Mouse (Mus musculus) heart, adult 2 months (tissue): ENCODE data around the gene Il6ra. TPM values are rescaled to one million over a fixed set of nuclear protein-coding genes. Genes with fewer than 3 reads are reported as not detected.
A peak's percentile ranks its signal among the peaks of the same experiment; 100 is the strongest.

Experiments used
- DNase-seq, 2 experiments: peaks; one replicate each; pipeline ENCODE4 v3.0.0; 2021
- H3K27ac ChIP-seq: fragments of 200-600 bp; 2 replicates; pipeline ENCODE4 v1.8.1; 2022
- H3K27me3 ChIP-seq: fragments of 200-500 bp; 2 replicates; pipeline ENCODE4 v1.6.1; 2012; ENCODE audit warnings: mild to moderate bottlenecking, low read length, inconsistent platforms, mixed read lengths; ENCODE audit not compliant: control insufficient read depth, insufficient read depth
- H3K36me3 ChIP-seq: fragments of 200-500 bp; 2 replicates; pipeline ENCODE4 v1.6.1; 2012; ENCODE audit warnings: low read length, inconsistent platforms; ENCODE audit not compliant: control insufficient read depth, insufficient read depth
- H3K4me1 ChIP-seq: fragments of 200-500 bp; 2 replicates; pipeline ENCODE4 v1.6.1; 2011; ENCODE audit warnings: low read length; ENCODE audit not compliant: control insufficient read depth, insufficient read depth
- H3K4me3 ChIP-seq: fragments of 200-600 bp; 2 replicates; pipeline ENCODE4 v1.8.1; 2022
- H3K79me2 ChIP-seq: fragments of 200-500 bp; replicated peaks from 2 replicates; pipeline ENCODE4 v1.6.1; 2012; ENCODE audit warnings: mild to moderate bottlenecking, inconsistent platforms, low read length, moderate library complexity, mixed read lengths; ENCODE audit not compliant: control insufficient read depth, insufficient read depth
- H3K9ac ChIP-seq: fragments of 200-500 bp; 2 replicates; pipeline ENCODE4 v1.6.1; 2012; ENCODE audit warnings: low read depth, mild to moderate bottlenecking, control low read depth, inconsistent platforms, low read length, mixed read lengths
- CTCF ChIP-seq: fragments of 200-600 bp; IDR thresholded peaks from 2 replicates; pipeline ENCODE4 v1.8.1; 2022; ENCODE audit warnings: antibody characterized with exemption, mild to moderate bottlenecking, moderate library complexity
- EP300 ChIP-seq: fragments of 200-500 bp; IDR thresholded peaks from 2 replicates; pipeline ENCODE4 v1.6.1; 2011; ENCODE audit warnings: low read depth, low read length, control low read depth; ENCODE audit not compliant: insufficient read depth
- POLR2A ChIP-seq: fragments of 200-500 bp; IDR thresholded peaks from 2 replicates; pipeline ENCODE4 v1.6.1; 2011; ENCODE audit warnings: mild to moderate bottlenecking, low read depth, low read length, control low read depth; ENCODE audit not compliant: insufficient read depth
- WGBS: fragments of 180-500 bp; shearing (Covaris S2); methylation state at CpG from one replicate; pipeline ENCODE4 v1.1.7; 2018; 5-methylcytosine and 5-hydroxymethylcytosine counted together
- intact Hi-C: fragments of 180-260 bp; cut with DNase I; formaldehyde crosslinking; loops from one replicate; pipeline ENCODE4 v1.15.1; 2025
- polyA plus RNA-seq: library from polyadenylated mRNA; depleted of rRNA; stranded (reverse); fragments of >200 nt; gene quantifications from 2 replicates; pipeline ENCODE4 v1.2.3, GENCODE M21; 2012
- total RNA-seq, 2 experiments: library from RNA; stranded (reverse); gene quantifications; 2 replicates each; pipeline ENCODE4 v1.2.3; 2021

The Il6ra gene
- total and polyA plus RNA-seq, 3 experiments, result 2.8 to 4.8 (median 4.3) TPM

GRCm38 (mm10) chr3:89835362-89835761 is 77.6 kb downstream of the Il6ra start:
- intact Hi-C loops, result loop anchor here (1.0 kb wide), 1 partner anchor 18 kb away; no protein-coding TSS in a partner anchor
- WGBS, result 25% methylated on average over 8 of the region's 8 CpGs
- Histone ChIP-seq H3K27ac (peak overlapping the region; percentile 64), H3K9ac (peak overlapping the region; percentile 17; the same call in 1 of the 2 replicates), H3K4me3 (no peak overlapping the region), H3K79me2 (no peaks in the 10 kb centered on the region), H3K36me3 (peaks cover 10% of the 10 kb centered on the region; the same call in 1 of the 2 replicates), H3K4me1 (peaks cover 12% of the 10 kb centered on the region), H3K27me3 (peaks cover 5% of the 10 kb centered on the region; the same call in 1 of the 2 replicates)
- peak; percentile 80 for TF ChIP-seq EP300
- no peak for TF ChIP-seq CTCF
- peak; percentile 37; the same call in 1 of the 2 replicates for TF ChIP-seq POLR2A
- peak; percentile 59 to 74 for DNase-seq

GRCm38 (mm10) chr3:89830815-89831591 is 82.0 kb downstream of the Il6ra start, which contains the start of gene She:
Gene She (plus strand): TSS chr3:89831370.
- peak within 1 kb of the TSS; percentile 92 for H3K27ac ChIP-seq
- peak within 1 kb of the TSS; percentile 74 for H3K4me3 ChIP-seq
- peak; percentile 70 to 79 for DNase-seq
- H3K36me3 ChIP-seq, result peaks cover 10% of the 10 kb centered on the region; the same call in 1 of the 2 replicates
- H3K79me2 ChIP-seq, result no peaks in the 10 kb centered on the region
- peak within 1 kb of the TSS; percentile 93 for H3K9ac ChIP-seq
- H3K4me1 ChIP-seq, result peaks cover 9% of the 10 kb centered on the region
- peaks cover 5% of the 10 kb centered on the region; the same call in 1 of the 2 replicates for H3K27me3 ChIP-seq
- under 1% methylated on average over 94 of the region's 96 CpGs for WGBS
- intact Hi-C loops, result no loop called here
- TF ChIP-seq POLR2A, result no peak
- TF ChIP-seq CTCF, result peak; percentile 33

- Histone ChIP-seq H3K4me1 (no peaks in the 10 kb centered on the region), H3K79me2 (no peaks in the 10 kb centered on the region), H3K36me3 (no peaks in the 10 kb centered on the region), H3K9ac (no peak overlapping the region), H3K27me3 (peaks cover 3% of the 10 kb centered on the region; the same call in 1 of the 2 replicates), H3K27ac (no peak overlapping the region), H3K4me3 (no peak overlapping the region)
- TF ChIP-seq EP300, result no peak
- no peak for TF ChIP-seq POLR2A
- TF ChIP-seq CTCF, result no peak
- WGBS, result 83% methylated on average over 3 of the region's 3 CpGs
- DNase-seq, result no peak
- intact Hi-C loops, result no loop called here
Measured at GRCm38 (mm10) chr3:89826295-89826694, 86.7 kb downstream of the Il6ra start.

GRCm38 (mm10) chr3:89823594-89823993 is 89.4 kb downstream of the Il6ra start:
- H3K4me3 ChIP-seq, result no peak overlapping the region
- DNase-seq, result no peak
- intact Hi-C loops, result no loop called here
- 45% methylated on average over 2 of the region's 2 CpGs for WGBS
- peaks cover 3% of the 10 kb centered on the region; the same call in 1 of the 2 replicates for H3K4me1 ChIP-seq
- TF ChIP-seq CTCF (no peak), EP300 (no peak), POLR2A (no peak)
- no peak overlapping the region for H3K9ac ChIP-seq
- no peaks in the 10 kb centered on the region for H3K36me3 ChIP-seq
- H3K79me2 ChIP-seq, result no peaks in the 10 kb centered on the region
- no peaks in the 10 kb centered on the region for H3K27me3 ChIP-seq
- H3K27ac ChIP-seq, result no peak overlapping the region

- Histone ChIP-seq H3K4me3 (no peak overlapping the region), H3K27me3 (no peaks in the 10 kb centered on the region), H3K79me2 (no peaks in the 10 kb centered on the region), H3K27ac (no peak overlapping the region), H3K36me3 (no peaks in the 10 kb centered on the region), H3K9ac (no peak overlapping the region), H3K4me1 (peaks cover 3% of the 10 kb centered on the region; the same call in 1 of the 2 replicates)
- TF ChIP-seq EP300 (no peak), POLR2A (no peak), CTCF (no peak)
- DNase-seq, result no peak
- WGBS, result 75% methylated on average over 10 of the region's 10 CpGs
- intact Hi-C loops, result no loop called here
Measured at GRCm38 (mm10) chr3:89821548-89822480, 91.2 kb downstream of the Il6ra start.
